Mouse (Mus musculus): ENCODE data around the gene Zfp989.
"Not testable (repeated sequence)": the region's sequence is repeated elsewhere in the genome, so short reads cannot be mapped to it uniquely, and the experiment has no call there.

DNA sequence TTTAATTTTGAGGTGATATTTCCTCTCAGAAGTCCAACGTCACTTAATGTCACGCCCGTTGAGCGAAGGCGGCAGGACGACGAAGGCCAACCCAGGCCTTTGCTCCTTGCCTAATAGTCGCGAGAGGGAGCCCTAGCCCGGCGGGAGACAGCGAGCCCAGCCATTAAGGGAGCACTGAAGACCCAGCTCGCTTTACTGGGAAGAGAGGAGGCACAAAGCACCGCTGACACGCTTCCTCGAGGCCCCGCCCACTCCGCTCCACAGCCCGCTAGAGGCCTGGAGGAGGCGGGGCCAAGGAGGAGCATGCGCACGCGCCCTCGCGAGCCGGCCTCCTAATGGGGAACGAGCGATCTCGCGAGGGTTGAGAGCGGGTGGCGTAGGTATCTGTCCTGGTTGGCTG lies 30.1 kb upstream of the Zfp989 start:
- TF ChIP-seq CTCF (IDR thresholded peaks at IDR 0.05; ENCODE audit: low read depth, low read length); POLR2A (IDR thresholded peaks at IDR 0.05; ENCODE audit: extremely low read depth, insufficient read depth, low read length): not testable (repeated sequence)
